Mouse (Mus musculus): ENCODE measurements around the gene Arhgap10. TPM values are rescaled to one million over a fixed set of nuclear protein-coding genes. Genes with fewer than 3 reads are reported as not detected.

Arhgap10 gene
- polyA plus RNA-seq, 1 experiment: 4.0 TPM

DNA sequence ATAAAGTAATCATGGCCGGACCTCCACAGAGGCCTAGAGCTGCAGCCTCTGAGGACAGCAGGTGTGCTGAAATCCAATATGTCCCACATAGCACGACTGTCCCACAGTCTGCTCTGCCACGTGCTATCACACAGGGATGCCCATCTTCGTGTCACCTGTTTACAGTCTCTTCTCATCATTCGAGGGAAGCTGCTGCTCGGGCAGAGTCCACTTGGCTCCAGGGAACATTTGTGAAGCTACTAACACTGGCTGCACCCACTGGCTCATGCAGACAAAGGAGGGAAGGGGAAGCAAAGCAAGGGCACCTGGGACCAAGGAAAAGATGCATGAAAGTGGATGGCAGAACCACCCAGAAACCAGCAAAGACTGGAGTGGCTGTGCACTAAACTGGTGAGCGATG lies 148.1 kb downstream of the Arhgap10 start:
- 64% methylated on average over 7 of the region's 7 CpGs for WGBS
- Histone ChIP-seq H3K27me3 (ENCODE audit: control insufficient read depth, insufficient read depth, low read length) (no peaks in the 10 kb centered on the region), H3K27ac (ENCODE audit: insufficient read depth, low read depth, low read length) (no peak overlapping the region), H3K36me3 (ENCODE audit: control insufficient read depth, insufficient read depth, low read length) (no peaks in the 10 kb centered on the region), H3K4me3 (ENCODE audit: low read depth, low read length) (no peak overlapping the region), H3K4me1 (ENCODE audit: control insufficient read depth, insufficient read depth, insufficient read length, low read length) (no peaks in the 10 kb centered on the region)
- TF ChIP-seq CTCF (IDR thresholded peaks at IDR 0.05; ENCODE audit: extremely low read depth, insufficient read length, insufficient replicate concordance, low read depth, low read length) (no peak), POLR2A (IDR thresholded peaks at IDR 0.05; ENCODE audit: low read depth, low read length) (no peak)

DNA sequence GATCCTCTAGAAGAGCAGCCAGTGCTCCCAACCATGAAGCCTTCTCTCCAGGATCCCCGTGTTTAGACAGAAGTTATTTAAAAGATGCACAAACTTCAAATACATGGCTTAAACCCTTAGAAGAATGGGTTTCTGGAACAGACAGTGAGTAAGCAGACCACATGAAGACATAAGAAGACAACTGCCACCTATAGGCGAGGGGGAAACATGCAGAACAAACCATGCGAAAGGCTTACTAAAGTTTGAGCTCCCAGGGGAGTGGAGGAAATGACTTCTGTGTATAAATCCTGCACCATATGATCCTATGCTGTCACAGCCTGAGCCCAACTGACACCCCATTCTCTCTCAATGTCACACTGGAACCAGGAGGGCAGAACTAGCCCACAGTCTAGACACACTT lies 150.7 kb downstream of the Arhgap10 start:
- Histone ChIP-seq H3K27ac (ENCODE audit: insufficient read depth, low read depth, low read length) (no peak overlapping the region), H3K4me1 (ENCODE audit: control insufficient read depth, insufficient read depth, insufficient read length, low read length) (no peaks in the 10 kb centered on the region), H3K27me3 (ENCODE audit: control insufficient read depth, insufficient read depth, low read length) (no peaks in the 10 kb centered on the region), H3K4me3 (ENCODE audit: low read depth, low read length) (no peak overlapping the region), H3K36me3 (ENCODE audit: control insufficient read depth, insufficient read depth, low read length) (no peaks in the 10 kb centered on the region)
- 57% methylated on average over 3 of the region's 3 CpGs for WGBS
- TF ChIP-seq POLR2A (IDR thresholded peaks at IDR 0.05; ENCODE audit: low read depth, low read length) (no peak), CTCF (IDR thresholded peaks at IDR 0.05; ENCODE audit: extremely low read depth, insufficient read length, insufficient replicate concordance, low read depth, low read length) (no peak)

DNA sequence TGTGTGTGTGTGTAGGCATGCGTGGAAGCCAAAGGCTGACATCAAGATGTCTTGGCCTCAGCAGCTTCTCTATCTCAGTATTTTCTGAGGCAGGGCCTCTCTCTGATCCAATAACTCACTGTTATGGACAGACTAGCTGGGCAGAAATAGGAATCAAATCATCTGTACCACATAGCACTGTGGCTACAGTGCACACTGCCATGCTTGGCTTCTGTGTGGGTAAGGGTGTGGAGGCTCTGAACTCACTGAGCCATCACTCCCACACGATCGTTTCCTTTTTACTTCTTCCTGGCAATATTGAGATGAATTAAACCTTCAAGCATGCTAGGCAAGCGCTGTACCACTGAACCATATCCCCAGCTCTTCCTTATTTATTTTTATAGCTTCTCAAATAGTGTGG lies 151.3 kb downstream of the Arhgap10 start:
- no peaks in the 10 kb centered on the region for H3K4me1 ChIP-seq (ENCODE audit: control insufficient read depth, insufficient read depth, insufficient read length, low read length)
- no peak overlapping the region for H3K4me3 ChIP-seq (ENCODE audit: low read depth, low read length)
- no peak overlapping the region for H3K27ac ChIP-seq (ENCODE audit: insufficient read depth, low read depth, low read length)
- WGBS: 94% methylated on average over 4 of the region's 4 CpGs
- H3K36me3 ChIP-seq (ENCODE audit: control insufficient read depth, insufficient read depth, low read length): no peaks in the 10 kb centered on the region
- no peaks in the 10 kb centered on the region for H3K27me3 ChIP-seq (ENCODE audit: control insufficient read depth, insufficient read depth, low read length)
- no peak for TF ChIP-seq POLR2A (IDR thresholded peaks at IDR 0.05; ENCODE audit: low read depth, low read length)

- 84% methylated on average over 6 of the region's 6 CpGs for WGBS
- H3K36me3 ChIP-seq (ENCODE audit: control insufficient read depth, insufficient read depth, low read length): no peaks in the 10 kb centered on the region
- H3K27me3 ChIP-seq (ENCODE audit: control insufficient read depth, insufficient read depth, low read length): no peaks in the 10 kb centered on the region
- H3K4me1 ChIP-seq (ENCODE audit: control insufficient read depth, insufficient read depth, insufficient read length, low read length): no peaks in the 10 kb centered on the region
- TF ChIP-seq POLR2A (IDR thresholded peaks at IDR 0.05; ENCODE audit: low read depth, low read length): no peak
- TF ChIP-seq CTCF (IDR thresholded peaks at IDR 0.05; ENCODE audit: extremely low read depth, insufficient read length, insufficient replicate concordance, low read depth, low read length): no peak
- H3K27ac ChIP-seq (ENCODE audit: insufficient read depth, low read depth, low read length): no peak overlapping the region
- H3K4me3 ChIP-seq (ENCODE audit: low read depth, low read length): no peak overlapping the region
Measured at GRCm38 (mm10) chr8:77365990-77366389, 151.8 kb downstream of the Arhgap10 start.

DNA sequence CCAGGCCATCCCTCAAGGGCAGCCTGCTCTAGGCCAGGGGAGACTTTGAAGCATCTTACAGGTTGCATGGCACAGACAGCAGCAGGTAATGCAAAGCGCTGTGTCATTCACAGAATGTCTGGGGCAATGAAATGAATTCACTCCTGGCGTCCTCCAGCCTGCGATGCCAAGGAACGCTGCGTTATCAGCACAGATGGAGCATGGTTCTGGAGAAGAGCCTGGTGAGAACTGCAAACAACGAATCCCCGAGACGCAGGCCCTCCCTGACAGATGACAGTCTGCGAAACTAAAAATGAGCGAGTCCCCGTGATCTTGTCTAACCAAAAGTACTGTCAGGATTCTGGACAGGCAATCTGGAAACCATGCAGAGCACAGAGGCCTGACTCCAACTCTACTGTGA lies 153.3 kb downstream of the Arhgap10 start:
- no peaks in the 10 kb centered on the region for H3K27me3 ChIP-seq (ENCODE audit: control insufficient read depth, insufficient read depth, low read length)
- H3K36me3 ChIP-seq (ENCODE audit: control insufficient read depth, insufficient read depth, low read length): no peaks in the 10 kb centered on the region
- H3K4me3 ChIP-seq (ENCODE audit: low read depth, low read length): no peak overlapping the region
- H3K27ac ChIP-seq (ENCODE audit: insufficient read depth, low read depth, low read length): no peak overlapping the region
- H3K4me1 ChIP-seq (ENCODE audit: control insufficient read depth, insufficient read depth, insufficient read length, low read length): no peaks in the 10 kb centered on the region
- WGBS: 90% methylated on average over 11 of the region's 11 CpGs
- TF ChIP-seq POLR2A (IDR thresholded peaks at IDR 0.05; ENCODE audit: low read depth, low read length): no peak
- TF ChIP-seq CTCF (IDR thresholded peaks at IDR 0.05; ENCODE audit: extremely low read depth, insufficient read length, insufficient replicate concordance, low read depth, low read length): no peak

DNA sequence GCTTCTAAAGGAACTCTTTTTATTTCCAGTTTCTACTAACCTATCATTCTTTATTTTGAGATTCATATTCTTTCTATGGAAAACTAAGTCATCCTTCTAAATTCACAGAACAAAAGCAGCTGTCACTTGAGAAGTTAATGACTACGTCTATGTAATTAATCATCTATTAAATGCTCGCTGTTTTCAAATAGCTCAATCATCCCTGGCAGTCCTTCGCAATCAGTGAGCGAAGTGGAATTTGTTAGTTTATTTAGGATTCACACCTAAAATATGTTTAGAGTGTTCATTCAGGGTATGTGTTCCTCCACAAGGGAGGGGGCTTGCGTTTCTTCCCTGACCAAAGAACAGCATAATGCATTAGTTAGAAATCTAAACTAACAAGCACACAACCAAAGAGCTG lies 156.9 kb downstream of the Arhgap10 start:
- Histone ChIP-seq H3K27me3 (ENCODE audit: control insufficient read depth, insufficient read depth, low read length) (no peaks in the 10 kb centered on the region), H3K36me3 (ENCODE audit: control insufficient read depth, insufficient read depth, low read length) (no peaks in the 10 kb centered on the region), H3K27ac (ENCODE audit: insufficient read depth, low read depth, low read length) (no peak overlapping the region), H3K4me3 (ENCODE audit: low read depth, low read length) (no peak overlapping the region), H3K4me1 (ENCODE audit: control insufficient read depth, insufficient read depth, insufficient read length, low read length) (no peaks in the 10 kb centered on the region)
- no peak for TF ChIP-seq CTCF (IDR thresholded peaks at IDR 0.05; ENCODE audit: extremely low read depth, insufficient read length, insufficient replicate concordance, low read depth, low read length)
- WGBS: 64% methylated on average over 5 of the region's 5 CpGs

GRCm38 (mm10) chr8:77360423-77360822 lies 157.3 kb downstream of the Arhgap10 start:
- Histone ChIP-seq H3K27ac (ENCODE audit: insufficient read depth, low read depth, low read length) (no peak overlapping the region), H3K4me1 (ENCODE audit: control insufficient read depth, insufficient read depth, insufficient read length, low read length) (no peaks in the 10 kb centered on the region), H3K27me3 (ENCODE audit: control insufficient read depth, insufficient read depth, low read length) (no peaks in the 10 kb centered on the region), H3K36me3 (ENCODE audit: control insufficient read depth, insufficient read depth, low read length) (no peaks in the 10 kb centered on the region), H3K4me3 (ENCODE audit: low read depth, low read length) (no peak overlapping the region)
- 90% methylated on average over 5 of the region's 5 CpGs for WGBS
- no peak for TF ChIP-seq POLR2A (IDR thresholded peaks at IDR 0.05; ENCODE audit: low read depth, low read length)
- no peak for TF ChIP-seq CTCF (IDR thresholded peaks at IDR 0.05; ENCODE audit: extremely low read depth, insufficient read length, insufficient replicate concordance, low read depth, low read length)

DNA sequence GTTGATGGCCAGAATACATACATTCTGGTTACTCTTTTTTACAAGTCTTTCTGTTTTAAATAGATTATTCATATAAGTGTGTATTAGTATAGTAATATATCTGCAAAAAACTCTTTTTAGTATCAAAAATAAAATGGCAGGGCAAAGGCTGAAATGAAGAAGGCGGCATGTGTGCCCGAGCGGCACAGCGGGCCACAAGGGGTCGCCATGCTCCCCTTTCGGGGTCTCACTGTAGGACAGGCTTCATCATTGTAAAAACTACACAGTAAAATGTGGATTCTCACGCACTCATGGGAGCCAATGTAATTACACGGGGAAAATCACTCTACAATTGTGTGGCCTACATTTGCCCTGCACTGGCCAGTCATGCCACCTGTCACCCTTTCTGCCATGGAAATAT lies 160.6 kb downstream of the Arhgap10 start:
- Histone ChIP-seq H3K36me3 (ENCODE audit: control insufficient read depth, insufficient read depth, low read length) (no peaks in the 10 kb centered on the region), H3K27me3 (ENCODE audit: control insufficient read depth, insufficient read depth, low read length) (no peaks in the 10 kb centered on the region), H3K4me3 (ENCODE audit: low read depth, low read length) (no peak overlapping the region), H3K27ac (ENCODE audit: insufficient read depth, low read depth, low read length) (no peak overlapping the region), H3K4me1 (ENCODE audit: control insufficient read depth, insufficient read depth, insufficient read length, low read length) (no peaks in the 10 kb centered on the region)
- WGBS: 86% methylated on average over 8 of the region's 8 CpGs
- no peak for TF ChIP-seq POLR2A (IDR thresholded peaks at IDR 0.05; ENCODE audit: low read depth, low read length)
- no peak for TF ChIP-seq CTCF (IDR thresholded peaks at IDR 0.05; ENCODE audit: extremely low read depth, insufficient read length, insufficient replicate concordance, low read depth, low read length)
